Mouse (Mus musculus): ENCODE data around the gene Cox14.

Gene Cox14

GRCm38 (mm10) chr15:99708176-99708575 is 17.2 kb upstream of the Cox14 start:
- no peak for DNase-seq

GRCm38 (mm10) chr15:99710221-99711190 is 14.9 kb upstream of the Cox14 start:
- DNase-seq = no peak

GRCm38 (mm10) chr15:99711491-99711890 is 13.9 kb upstream of the Cox14 start:
- DNase-seq = no peak

GRCm38 (mm10) chr15:99712666-99713559 is 12.5 kb upstream of the Cox14 start:
- no peak for DNase-seq

- no peak for DNase-seq
These were observed 11.8 kb upstream of the Cox14 start for GRCm38 (mm10) chr15:99713569-99713968.

GRCm38 (mm10) chr15:99714206-99714605 is 11.2 kb upstream of the Cox14 start:
- DNase-seq = no peak

- peak; percentile 62 to 69 for DNase-seq
These were observed 10.6 kb upstream of the Cox14 start for GRCm38 (mm10) chr15:99714858-99715257.

GRCm38 (mm10) chr15:99715361-99715865 is 10.0 kb upstream of the Cox14 start:
- no peak for DNase-seq

GRCm38 (mm10) chr15:99715982-99716746 is 9.3 kb upstream of the Cox14 start:
- DNase-seq = no peak

- DNase-seq = no peak
These were observed 8.6 kb upstream of the Cox14 start for GRCm38 (mm10) chr15:99716814-99717213.

GRCm38 (mm10) chr15:99717386-99718334 is 7.8 kb upstream of the Cox14 start, which contains the start of gene Gpd1:
TSS of gene Gpd1 (plus strand) at chr15:99717515.
- peak in 1 of 2 experiments; percentile 24 for DNase-seq

GRCm38 (mm10) chr15:99718461-99719021 is 6.9 kb upstream of the Cox14 start:
- DNase-seq = no peak

- DNase-seq = no peak
These were observed 5.6 kb upstream of the Cox14 start for GRCm38 (mm10) chr15:99719865-99720264.

GRCm38 (mm10) chr15:99721921-99722743 is 3.3 kb upstream of the Cox14 start:
- DNase-seq = no peak

GRCm38 (mm10) chr15:99723120-99723514 is 2.3 kb upstream of the Cox14 start:
- no peak for DNase-seq

GRCm38 (mm10) chr15:99723515-99724291 is 1.7 kb upstream of the Cox14 start:
- peak in 1 of 2 experiments; percentile 17 for DNase-seq

- DNase-seq = peak; percentile 42 to 55
These were observed 961 bp upstream of the Cox14 start for GRCm38 (mm10) chr15:99724292-99725021.

GRCm38 (mm10) chr15:99726549-99726948 is 1.1 kb downstream of the Cox14 start:
- DNase-seq = no peak

Data from thymus, postnatal 36 days (tissue).